In the genomic region with DNA sequence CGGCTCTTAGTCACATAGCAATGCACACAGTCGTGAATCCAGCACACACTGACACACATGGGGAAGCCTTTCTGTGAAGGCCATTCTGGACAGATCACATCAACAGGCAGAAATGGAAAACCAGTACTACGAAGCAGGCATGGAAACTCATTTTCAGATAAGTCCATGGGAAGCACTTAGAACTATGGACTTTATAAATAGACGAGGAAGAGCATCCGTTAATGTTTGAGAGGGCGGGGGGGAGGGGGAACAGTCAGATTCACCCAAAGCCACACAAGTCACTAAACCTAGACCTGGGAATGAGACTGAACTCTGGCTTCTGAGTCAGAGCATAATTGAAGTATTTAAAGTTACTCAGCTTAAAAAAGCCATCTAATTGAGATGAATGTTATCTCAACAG, we compare ENCODE assay signal across 20 mouse cellular contexts.
A peak's percentile ranks its signal among the peaks of the same experiment; 100 is the strongest.
DNase-seq lines count a peak whose midpoint lies in the region; ATAC-seq lines count a peak whose summit lies in the region.
"Had no signal": no experiment of that assay in that cellular context is flagged by ENCODE, and none has a peak within 500 bp of the region (broad histone marks: within the 10 kb centered on the region; RNA-seq: fewer than 3 reads in every experiment).

No protein-coding gene starts in this region.

- H3K36me3 ChIP-seq in heart, embryonic 12.5 days, result no peaks in the 10 kb centered on the region
- H3K36me3 ChIP-seq in liver, embryonic 15.5 days (replicated peaks), result no peaks in the 10 kb centered on the region
- H3K36me3 ChIP-seq in liver, embryonic 12.5 days, result no peaks in the 10 kb centered on the region
- H3K36me3 ChIP-seq: forebrain, embryonic 10.5 days; hindbrain, embryonic 13.5 days; limb, embryonic 13.5 days; midbrain, embryonic 12.5 days had no signal

- H3K4me2 ChIP-seq in heart, embryonic 12.5 days, result no peak overlapping the region
- H3K4me2 ChIP-seq in liver, embryonic 15.5 days, result no peak overlapping the region
- no peak overlapping the region for H3K4me2 ChIP-seq in liver, embryonic 12.5 days
- H3K4me2 ChIP-seq: hindbrain, embryonic 13.5 days; limb, embryonic 13.5 days; lung, embryonic 14.5 days; midbrain, embryonic 12.5 days had no signal

- ATAC-seq in heart, embryonic 12.5 days (ENCODE audit: insufficient number of reproducible peaks, low FRiP score), result no peak
- ATAC-seq in liver, embryonic 15.5 days (ENCODE audit: insufficient read depth), result no peak
- ATAC-seq in liver, embryonic 12.5 days, result no peak
- ATAC-seq: forebrain, postnatal 0 days; inflammation-experienced regulatory T-cells, adult 6 months had no signal

- WGBS in heart, embryonic 12.5 days, result 28% methylated on average over 6 of the region's 6 CpGs
- 27% methylated on average over 6 of the region's 6 CpGs for WGBS in liver, embryonic 15.5 days (ENCODE audit: insufficient replicate concordance)
- WGBS in liver, embryonic 12.5 days (ENCODE audit: insufficient replicate concordance), result 32% methylated on average over 6 of the region's 6 CpGs

- intact Hi-C loops in heart, postnatal 10 days (cut with DNase I), result no loop called here

- H3K27ac ChIP-seq in heart, embryonic 12.5 days (ENCODE audit: poor library complexity, severe bottlenecking), result peak overlapping the region; percentile 27; the same call in 1 of the 2 replicates
- 0 out of 2 replicates have a peak overlapping the region, but pooled peaks have one; percentile 24 for H3K27ac ChIP-seq in liver, embryonic 15.5 days (replicated peaks)
- no peak overlapping the region; the same call in 1 of the 2 replicates for H3K27ac ChIP-seq in liver, embryonic 12.5 days
- H3K27ac ChIP-seq: forebrain, embryonic 10.5 days; hindbrain, embryonic 13.5 days; limb, embryonic 13.5 days; midbrain, embryonic 12.5 days had no signal

- H3K9ac ChIP-seq in heart, embryonic 12.5 days, result no peak overlapping the region
- no peak overlapping the region for H3K9ac ChIP-seq in liver, embryonic 15.5 days
- no peak overlapping the region for H3K9ac ChIP-seq in liver, embryonic 12.5 days
- H3K9ac ChIP-seq: forebrain, postnatal 0 days; hindbrain, embryonic 13.5 days; limb, embryonic 13.5 days; lung, embryonic 14.5 days; midbrain, embryonic 12.5 days had no signal

- H3K9me3 ChIP-seq in heart, embryonic 12.5 days (replicated peaks), result no peaks in the 10 kb centered on the region
- no peaks in the 10 kb centered on the region for H3K9me3 ChIP-seq in liver, embryonic 15.5 days (replicated peaks)
- no peaks in the 10 kb centered on the region for H3K9me3 ChIP-seq in liver, embryonic 12.5 days (replicated peaks)
- H3K9me3 ChIP-seq: forebrain, embryonic 10.5 days; hindbrain, embryonic 13.5 days; limb, embryonic 13.5 days; midbrain, embryonic 12.5 days had no signal

- peaks cover 22% of the 10 kb centered on the region for H3K4me1 ChIP-seq in heart, embryonic 12.5 days (replicated peaks)
- 0 out of 2 replicates have a peak, but pooled peaks cover 6% of the 10 kb centered on the region for H3K4me1 ChIP-seq in liver, embryonic 15.5 days (replicated peaks)
- H3K4me1 ChIP-seq in liver, embryonic 12.5 days, result peaks cover 24% of the 10 kb centered on the region
- H3K4me1 ChIP-seq: limb, embryonic 13.5 days had no signal

- DNase-seq in heart, postnatal 10 days, result no peak
- DNase-seq in kidney, adult 9 months, result peak; percentile 24
- DNase-seq in kidney, adult 18-20 months, result no peak
- no peak for DNase-seq in left cerebral cortex, adult 18-20 months (ENCODE audit: low spot score in 2 of 2)
- DNase-seq: adrenal gland, postnatal 36 days; cerebellum, adult 2 months; cerebellum, postnatal 36 days; forebrain, postnatal 0 days; lung, embryonic 14.5 days; lung, postnatal 4 days; right cerebral cortex, postnatal 4 days; thymus, adult 2 months had no signal

- no peak overlapping the region for H3K4me3 ChIP-seq in heart, embryonic 12.5 days
- no peak overlapping the region for H3K4me3 ChIP-seq in liver, embryonic 15.5 days (replicated peaks)
- no peak overlapping the region for H3K4me3 ChIP-seq in liver, embryonic 12.5 days
- H3K4me3 ChIP-seq: forebrain, embryonic 10.5 days; hindbrain, embryonic 13.5 days; limb, embryonic 13.5 days; midbrain, embryonic 12.5 days had no signal

- H3K27me3 ChIP-seq in heart, embryonic 12.5 days (replicated peaks), result no peaks in the 10 kb centered on the region
- no peaks in the 10 kb centered on the region for H3K27me3 ChIP-seq in liver, embryonic 15.5 days
- H3K27me3 ChIP-seq in liver, embryonic 12.5 days (replicated peaks), result no peaks in the 10 kb centered on the region
- H3K27me3 ChIP-seq: hindbrain, embryonic 13.5 days; limb, embryonic 13.5 days; midbrain, embryonic 12.5 days had no signal
